Mouse (Mus musculus): ENCODE measurements around the gene Scamp1. TPM values are rescaled to one million over a fixed set of nuclear protein-coding genes. Genes with fewer than 3 reads are reported as not detected.

Scamp1 gene
- total RNA-seq, 2 experiments from 2014 or later = 31.8 to 32.2 TPM

DNA sequence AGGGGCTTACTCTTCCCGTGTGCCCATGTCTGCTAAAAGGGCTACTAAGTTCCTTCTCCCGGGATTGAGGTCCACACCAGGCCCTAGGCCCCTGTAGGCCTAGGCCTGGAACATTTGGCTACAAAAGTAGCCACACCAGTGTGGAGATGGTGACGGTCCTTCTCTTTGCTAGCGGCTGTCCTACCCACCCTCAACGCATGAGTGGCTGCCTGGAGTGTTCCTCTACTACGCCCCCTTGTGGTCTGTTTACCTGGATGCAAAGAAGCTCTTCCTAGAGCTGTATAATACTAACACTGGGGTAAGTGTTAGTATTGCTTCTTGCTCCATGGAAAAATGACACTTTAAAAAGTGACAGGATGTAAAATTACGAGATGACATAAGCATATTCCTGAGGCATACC is 108.5 kb downstream of the Scamp1 start:
- peak in 1 of 2 experiments; percentile 12 for DNase-seq

DNA sequence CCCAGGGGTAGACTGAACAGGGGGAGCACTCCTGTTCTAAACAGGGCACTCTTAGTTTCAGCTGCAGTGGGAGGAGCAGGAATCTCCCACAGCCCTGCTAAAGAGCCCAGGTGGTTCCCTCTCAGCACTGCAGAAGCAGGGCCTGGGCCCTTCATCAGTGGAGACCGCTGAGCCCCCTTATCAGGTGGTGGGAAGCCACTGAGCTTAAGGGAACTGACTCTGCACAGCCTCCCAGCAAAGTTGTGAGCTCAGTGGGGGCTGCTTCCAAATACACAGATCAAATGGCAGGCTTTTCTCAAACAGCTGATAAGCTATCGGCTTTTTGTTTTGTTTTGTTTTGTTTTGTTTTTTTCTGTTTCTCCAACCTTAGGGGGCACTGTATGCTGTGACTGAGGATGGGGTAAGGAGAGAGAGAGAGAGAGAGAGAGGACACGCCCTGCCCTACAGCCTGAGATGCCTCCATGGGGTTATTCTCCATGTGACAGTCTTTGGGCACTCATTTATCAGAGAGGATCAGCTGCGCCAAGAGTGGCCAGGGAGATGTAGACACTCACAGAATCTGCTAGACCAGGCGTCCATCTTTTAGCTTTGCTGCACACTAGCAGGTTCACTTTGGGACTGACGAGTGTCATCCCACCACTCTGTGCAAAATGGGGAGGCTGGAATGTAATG is 110.1 kb downstream of the Scamp1 start:
- DNase-seq = no peak

DNA sequence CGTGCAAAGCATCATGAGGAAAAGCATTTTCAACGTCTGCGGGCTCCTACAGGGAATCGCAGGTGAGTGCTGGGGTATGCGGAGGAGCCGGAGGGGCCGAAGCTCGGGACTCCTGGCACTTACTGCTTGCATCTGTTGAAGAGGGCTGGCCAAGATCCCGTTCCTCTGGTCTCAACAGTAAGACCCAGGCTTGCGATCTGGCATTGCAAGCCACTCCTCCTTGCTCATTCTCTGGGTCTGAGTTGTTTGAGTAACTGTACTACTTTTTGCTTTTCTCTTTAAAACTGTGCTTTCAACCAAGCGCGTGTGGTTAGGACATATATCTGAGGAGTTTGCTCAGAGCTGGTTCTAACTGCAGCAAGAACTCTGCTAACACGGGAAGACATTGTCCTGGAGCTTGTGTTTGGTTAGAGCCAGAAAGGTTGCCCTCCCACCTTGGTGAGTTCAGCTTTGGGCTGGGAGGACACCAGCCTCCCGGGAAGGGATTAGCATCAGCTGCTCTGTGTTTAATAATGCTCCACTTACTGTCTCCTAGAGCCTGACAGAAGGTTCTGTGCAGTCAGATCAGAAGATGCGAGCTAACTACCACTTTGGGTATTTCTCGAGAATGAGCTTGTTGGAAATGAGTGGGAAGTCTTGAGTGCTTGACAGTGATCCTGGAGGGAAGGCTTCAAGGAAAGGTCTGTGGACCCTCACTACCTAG is 110.9 kb downstream of the Scamp1 start:
- DNase-seq = no peak

DNA sequence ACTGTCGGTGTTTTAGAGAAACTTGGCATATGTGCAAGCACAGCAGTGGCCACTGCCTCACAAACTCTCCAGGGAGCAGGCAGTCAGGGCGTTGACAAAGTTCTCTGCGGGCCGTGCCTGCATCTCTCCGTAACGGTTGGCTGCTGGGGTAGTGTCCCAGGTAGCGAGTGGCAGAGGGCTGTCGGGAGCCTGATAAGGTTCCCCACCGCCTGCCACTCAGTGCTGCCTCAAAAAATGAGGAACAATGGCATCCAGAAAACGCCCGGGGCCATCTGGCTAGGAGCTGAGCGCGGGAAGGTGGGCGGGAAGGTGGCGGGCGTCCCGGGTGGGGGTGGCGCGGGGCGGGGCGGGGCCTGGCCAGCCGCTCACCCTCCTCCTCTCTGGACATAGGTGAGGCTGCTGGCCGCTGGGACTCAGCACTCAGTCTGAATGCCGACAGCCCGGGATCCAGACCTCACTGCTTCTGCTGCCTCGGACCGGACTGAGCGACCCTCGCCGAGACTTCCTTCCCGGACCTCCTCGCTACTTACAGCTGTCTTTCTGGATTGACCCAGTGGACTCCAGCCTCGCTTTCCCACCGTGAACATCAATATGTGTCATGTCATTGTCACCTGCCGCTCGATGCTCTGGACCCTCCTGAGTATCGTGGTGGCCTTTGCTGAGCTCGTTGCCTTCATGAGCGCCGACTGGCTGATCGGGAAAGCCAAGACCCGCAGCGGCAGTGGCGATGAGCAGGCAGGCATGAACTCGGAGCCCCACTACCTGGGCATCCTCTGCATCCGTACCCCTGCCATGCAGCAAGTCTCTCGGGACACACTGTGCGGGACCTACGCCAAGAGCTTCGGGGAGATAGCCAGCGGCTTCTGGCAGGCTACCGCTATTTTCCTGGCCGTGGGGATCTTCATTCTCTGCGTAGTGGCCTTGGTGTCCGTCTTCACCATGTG is 111.8 kb downstream of the Scamp1 start:
- peak; percentile 64 to 78 for DNase-seq

DNA sequence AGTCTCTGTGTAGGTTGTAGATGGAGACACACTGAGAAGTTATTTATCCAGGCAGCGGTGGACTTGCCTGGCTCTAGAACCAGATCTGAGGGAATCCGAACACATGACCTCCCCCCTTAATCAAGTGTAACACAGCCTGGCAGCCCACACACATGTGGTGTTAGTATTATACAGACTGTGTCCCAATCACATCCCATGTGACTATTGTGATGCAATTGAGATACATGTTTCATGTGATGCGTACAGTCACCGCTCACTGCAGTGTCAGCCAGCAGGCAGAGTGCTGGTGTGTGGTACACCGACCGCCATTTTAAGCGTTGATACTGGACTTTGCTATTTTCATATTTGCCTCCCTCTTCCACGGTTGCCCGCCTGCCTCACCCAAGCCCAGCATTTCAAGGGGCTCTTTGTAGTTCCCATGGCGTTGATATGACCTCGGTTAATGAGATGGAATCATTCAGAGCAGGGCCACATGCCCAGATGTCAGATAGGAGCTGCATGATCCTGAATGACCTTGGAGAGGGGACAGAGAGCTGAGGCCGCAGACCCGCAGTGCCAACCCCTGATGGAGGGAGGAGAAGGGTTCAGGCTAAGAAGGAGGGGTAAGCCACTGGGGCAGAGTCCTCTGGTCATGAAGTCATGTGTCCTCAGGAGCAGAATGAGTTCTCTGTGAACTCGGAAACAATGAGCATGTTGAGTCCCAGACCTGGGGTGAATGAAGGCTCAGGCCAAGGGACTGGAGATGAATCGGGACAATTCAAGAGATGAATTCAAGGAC is 112.9 kb downstream of the Scamp1 start:
- no peak for DNase-seq

DNA sequence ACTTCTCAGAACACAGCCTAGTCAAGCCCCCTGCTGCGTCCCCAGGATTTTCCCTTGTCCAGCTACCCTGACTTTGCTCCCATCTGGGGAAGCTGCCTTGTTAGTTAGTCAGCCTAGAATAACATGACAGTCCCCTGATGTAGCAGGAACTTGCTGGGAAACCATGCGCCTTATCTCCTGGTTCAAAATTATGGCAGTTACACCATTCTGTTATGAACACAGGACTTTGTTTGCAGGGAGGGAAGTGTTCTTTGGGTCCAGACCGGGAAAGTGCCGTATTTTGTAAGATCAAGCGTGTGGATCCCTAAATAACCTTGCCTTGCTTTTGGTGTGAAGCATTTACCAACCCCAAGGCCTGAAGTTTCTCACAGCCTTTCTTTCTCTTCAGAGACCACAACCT is 114.0 kb downstream of the Scamp1 start:
- DNase-seq = no peak

DNA sequence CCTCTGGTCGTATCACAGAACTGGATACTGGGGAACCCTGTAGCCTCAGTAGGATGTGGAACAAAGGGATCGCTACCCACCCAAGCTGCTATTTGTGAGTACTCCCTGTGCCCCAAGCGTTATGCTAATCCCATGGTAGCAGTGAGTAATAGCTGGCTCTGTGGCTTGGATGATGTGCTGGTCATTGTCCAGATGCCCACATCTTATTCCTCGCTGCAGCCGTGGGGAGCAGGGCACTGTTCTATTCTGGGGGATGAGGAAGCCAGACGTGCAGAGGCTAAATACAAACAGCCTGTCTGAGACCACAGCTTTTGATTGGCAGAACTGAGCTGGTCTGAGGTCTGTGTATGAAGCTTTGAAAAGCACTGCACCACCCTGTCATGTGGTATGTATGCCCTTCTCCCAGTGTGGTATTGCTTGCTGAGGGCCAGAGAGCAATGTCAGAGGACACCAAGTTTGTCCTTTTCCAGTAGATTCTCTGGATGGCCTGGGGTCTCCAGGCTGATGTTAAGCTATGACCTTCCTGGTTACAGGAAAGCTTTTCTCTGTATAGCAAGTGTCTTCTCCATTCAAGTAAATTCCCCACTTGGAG is 116.2 kb downstream of the Scamp1 start:
- no peak for DNase-seq

DNA sequence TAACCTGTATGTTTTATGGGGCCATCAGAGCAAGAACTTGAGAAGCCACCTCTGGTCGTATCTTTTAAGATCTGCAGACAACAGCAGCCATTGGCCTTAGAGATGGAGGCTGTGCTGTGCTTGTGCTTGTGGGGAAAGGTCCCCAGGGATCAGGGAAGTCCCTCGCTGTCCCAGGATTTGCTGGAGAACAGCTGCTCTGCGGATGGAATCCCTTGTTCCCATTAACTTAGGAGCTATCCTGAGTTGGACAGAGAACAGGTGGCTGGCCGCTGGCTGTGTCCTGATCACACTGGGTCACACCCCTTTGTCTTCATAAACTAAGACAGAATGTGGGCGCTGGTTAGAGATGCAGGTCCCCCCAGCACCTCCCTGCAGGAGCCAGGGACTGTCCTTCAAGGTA is 117.3 kb downstream of the Scamp1 start:
- DNase-seq = no peak

DNA sequence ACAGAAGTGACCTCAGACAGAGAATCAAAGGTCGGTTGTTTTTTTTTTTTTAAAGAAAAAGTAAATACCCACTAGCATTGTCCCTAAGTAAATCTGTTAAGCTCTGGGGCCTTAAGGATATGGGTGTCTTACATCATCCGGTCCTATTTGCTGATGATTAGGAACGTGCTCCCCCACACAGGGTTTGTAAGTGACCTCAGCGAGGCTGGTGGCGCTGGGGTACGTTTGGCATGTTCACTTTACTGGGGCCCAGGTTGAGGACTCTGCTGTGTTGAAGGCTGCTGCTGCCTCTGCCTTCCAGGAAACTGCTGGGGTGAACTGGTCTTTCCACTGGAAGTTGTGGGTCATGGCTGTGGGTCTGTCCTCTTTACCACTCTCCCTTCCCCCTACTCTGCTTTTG is 121.2 kb downstream of the Scamp1 start:
- DNase-seq = no peak

DNA sequence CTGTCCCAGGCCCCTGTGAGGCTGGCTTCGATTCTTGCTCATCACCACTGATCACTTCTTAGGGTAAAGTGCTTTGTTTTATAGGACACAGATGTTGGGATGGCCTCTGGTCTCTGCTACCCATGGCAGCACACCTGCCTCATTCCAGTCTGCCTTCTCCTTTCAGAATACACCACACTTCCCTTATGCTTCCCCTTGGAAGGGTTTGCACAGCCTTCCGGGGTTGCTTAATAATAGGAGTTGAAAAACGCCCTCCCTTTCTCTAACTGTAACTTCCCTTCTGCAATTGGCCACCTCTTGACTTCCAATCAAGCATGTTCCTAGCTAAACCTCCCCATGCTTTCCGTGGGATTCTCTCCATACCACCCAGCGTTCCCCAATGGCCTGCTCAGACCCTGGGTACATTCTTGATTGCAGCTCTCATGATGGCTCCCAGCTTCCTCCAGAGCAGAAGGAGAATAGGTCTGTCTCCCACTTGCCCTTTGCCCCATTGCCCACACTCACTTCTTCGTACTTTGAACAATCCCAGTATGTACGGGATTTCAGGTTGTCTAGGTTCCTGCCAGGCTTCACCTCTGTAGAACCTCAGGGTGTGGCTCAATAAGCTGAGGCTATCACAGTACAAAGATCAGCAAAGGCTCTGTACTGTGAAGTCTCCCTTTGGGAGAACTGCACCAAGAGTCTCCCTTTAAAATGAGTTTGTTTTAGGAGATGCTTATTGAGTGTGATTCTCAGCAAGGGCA is 126.0 kb downstream of the Scamp1 start:
- no peak for DNase-seq

DNA sequence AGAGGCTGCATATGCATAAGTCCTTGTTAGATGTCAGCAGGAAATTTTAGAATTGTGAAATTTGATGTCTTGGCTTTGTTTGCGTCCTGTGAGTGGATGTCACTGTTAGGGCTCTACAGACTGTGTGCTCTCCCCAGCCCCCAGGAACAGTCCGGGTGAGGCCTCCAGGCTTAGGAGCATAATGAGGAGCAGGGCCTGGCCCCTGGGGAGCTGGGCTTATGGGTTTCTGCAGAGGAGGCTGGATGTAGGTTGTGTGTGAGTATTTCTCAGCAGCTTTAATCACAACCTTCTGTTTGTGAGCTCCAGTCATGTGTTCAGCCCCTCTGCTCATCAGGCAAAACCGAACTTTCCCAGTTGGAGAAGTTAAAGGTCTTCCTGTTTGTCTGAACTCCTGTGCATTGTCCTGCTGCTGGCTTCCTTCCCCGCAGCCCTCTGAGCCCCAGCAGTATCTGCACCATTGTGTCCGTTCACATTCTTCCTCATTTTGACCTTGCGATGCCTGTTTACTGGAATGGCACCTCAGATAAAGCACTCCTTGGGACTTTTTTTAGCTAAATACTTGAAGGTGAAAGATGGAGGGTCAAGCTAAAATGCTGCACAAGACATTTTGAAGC is 126.7 kb downstream of the Scamp1 start:
- DNase-seq = no peak

DNA sequence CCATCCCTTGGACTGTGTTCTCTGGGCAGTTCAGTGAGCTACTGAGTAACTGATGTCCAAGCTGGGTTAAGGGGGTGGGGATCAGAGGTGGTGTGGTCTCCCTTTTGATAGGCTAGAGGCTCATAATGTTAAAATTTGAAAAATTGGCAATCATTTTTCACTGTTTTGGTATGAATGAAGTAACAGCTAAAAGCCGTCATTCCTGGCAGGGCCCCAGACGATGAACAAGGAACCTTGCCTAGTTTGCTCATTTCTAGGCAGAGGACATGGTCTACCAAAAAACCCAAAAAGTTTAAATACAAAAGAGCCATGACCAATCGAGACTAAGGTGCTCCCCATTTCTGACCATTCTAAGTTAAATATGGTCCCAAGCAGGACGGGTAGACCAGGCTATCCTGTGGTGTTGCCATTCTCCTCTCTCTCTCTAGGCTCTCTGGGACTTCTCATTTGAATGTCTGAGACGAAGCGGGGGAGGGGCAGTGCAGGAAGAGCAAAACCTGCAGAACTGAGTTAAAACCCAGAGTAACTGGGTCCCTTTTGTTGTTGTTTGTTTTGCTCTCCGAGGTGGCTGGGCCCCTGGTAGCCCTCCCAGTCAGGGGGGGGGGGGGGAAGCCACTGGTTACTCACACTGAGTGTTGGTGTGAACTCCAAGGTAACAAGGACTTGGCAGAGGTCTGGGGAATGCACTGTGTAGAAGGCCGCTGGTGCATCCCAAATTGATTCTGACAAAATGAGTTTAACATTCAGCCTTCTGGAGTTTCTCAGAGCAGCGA is 129.8 kb downstream of the Scamp1 start:
- peak in 1 of 2 experiments; percentile 32 for DNase-seq

DNA sequence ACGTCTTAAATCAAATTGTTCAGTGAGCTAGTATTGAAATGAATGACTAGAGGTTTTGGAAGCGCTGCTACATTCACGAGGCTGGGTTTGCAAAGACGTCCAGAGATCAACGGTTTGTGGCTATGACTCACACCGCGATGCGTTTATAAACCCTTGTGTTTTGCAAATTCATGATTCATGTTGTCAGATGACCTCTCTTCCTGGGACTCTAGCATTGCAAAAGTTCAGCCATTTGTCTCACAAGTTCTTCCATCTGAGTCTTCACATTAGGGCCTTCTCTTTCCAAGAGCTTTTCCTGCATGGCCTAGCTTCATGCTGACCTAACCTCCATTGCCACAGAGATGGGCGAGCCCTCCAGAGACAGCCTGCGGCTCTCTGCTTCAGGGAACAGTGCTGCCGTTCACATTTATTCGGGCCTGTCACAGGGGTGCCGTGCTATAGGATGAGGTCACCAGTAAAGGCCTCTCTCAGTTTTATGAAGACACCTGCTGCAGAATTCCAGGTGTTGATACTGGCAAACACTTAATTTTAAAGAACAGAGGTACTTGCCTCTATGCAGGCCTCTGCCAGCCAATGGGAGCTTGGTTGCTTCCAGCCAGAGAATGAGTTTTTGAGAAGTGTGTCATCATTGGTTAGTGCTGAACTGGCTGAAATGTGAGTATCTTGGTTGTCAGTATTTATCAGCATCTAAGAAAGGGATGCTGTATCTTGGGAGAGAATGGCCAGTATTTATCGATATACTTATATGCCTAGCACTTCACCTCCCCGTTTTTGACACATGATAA is 131.0 kb downstream of the Scamp1 start:
- peak in 1 of 2 experiments; percentile 51 for DNase-seq

DNA sequence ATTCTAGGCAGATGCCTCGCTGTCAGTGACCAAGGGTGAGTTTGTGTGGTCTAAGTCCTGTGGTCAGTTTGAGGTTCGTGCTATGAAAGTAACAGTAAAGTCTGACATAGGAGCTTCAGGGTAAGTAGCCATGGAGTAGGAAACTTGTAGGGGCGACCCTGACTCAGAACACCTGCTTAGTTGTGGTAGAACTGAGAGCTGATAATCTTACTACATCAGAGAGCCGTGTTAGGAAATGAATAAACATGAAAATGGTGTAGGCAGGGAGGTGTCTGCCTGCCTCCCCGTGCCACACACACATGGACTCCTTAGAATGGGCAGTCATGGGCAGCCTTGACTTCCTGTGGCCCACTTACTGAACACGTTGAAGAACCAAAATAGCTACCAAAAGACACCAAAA is 132.0 kb downstream of the Scamp1 start:
- DNase-seq = no peak

DNA sequence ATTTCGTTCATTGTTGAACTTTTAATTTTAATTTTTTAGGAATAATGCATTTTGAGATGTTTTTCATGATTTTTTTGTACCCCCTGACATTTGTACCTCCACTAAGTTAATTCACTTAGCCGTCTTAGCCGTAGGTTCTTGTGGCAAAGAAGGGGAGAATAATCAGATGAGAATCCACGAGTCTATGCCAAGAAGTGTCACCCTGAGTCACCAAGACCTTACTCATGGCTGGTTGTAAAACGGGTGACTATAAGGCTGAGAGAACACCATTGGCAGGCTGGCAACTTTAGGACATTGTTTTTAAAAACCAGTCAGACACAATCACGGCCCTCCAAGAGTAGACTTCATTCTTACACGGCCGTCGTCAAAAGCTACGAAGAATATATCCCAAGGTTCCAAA is 132.8 kb downstream of the Scamp1 start:
- no peak for DNase-seq
